Mouse (Mus musculus) testis, adult 2 months (tissue): ENCODE data around the gene Cela1. TPM values are rescaled to one million over a fixed set of nuclear protein-coding genes. Genes with fewer than 3 reads are reported as not detected.

Experiments used
- H3K27ac ChIP-seq: fragments of 200-500 bp; 2 replicates; pipeline ENCODE4 v1.5.1; 2012; ENCODE audit warnings: low read depth, low read length; ENCODE audit not compliant: control insufficient read depth, insufficient read depth
- H3K27me3 ChIP-seq: fragments of 200-500 bp; 2 replicates; pipeline ENCODE4 v1.6.1; 2012; ENCODE audit warnings: mild to moderate bottlenecking, low read length, moderate library complexity; ENCODE audit not compliant: control insufficient read depth, insufficient read depth
- H3K36me3 ChIP-seq: fragments of 200-500 bp; 2 replicates; pipeline ENCODE4 v1.6.1; 2012; ENCODE audit warnings: mild to moderate bottlenecking, low read length; ENCODE audit not compliant: control insufficient read depth, insufficient read depth
- H3K4me1 ChIP-seq: fragments of 200-500 bp; 2 replicates; pipeline ENCODE4 v1.6.1; 2012; ENCODE audit warnings: low read length; ENCODE audit not compliant: control insufficient read depth, insufficient read depth
- H3K4me3 ChIP-seq: fragments of 200-500 bp; 2 replicates; pipeline ENCODE4 v1.5.1; 2012; ENCODE audit warnings: low read depth, mild to moderate bottlenecking, low read length, moderate library complexity, mixed read lengths; ENCODE audit not compliant: control insufficient read depth
- CTCF ChIP-seq: fragments of 200-500 bp; IDR thresholded peaks from 2 replicates; pipeline ENCODE4 v1.5.1; 2012; ENCODE audit warnings: low read depth, mild to moderate bottlenecking, inconsistent platforms, low read length, moderate library complexity; ENCODE audit not compliant: control insufficient read depth, insufficient read depth, insufficient replicate concordance
- POLR2A ChIP-seq: fragments of 200-500 bp; IDR thresholded peaks from 2 replicates; pipeline ENCODE4 v1.6.1; 2012; ENCODE audit warnings: low read depth, mild to moderate bottlenecking, inconsistent platforms, low read length, moderate library complexity; ENCODE audit not compliant: control insufficient read depth
- polyA plus RNA-seq: library from polyadenylated mRNA; depleted of rRNA; stranded (reverse); fragments of >200 nt; gene quantifications from 2 replicates; pipeline ENCODE4 v1.2.3, GENCODE M21; 2012

Gene Cela1
- polyA plus RNA-seq, 1 experiment: 1.6 TPM

GRCm38 (mm10) chr15:100691990-100692389 is 4.3 kb upstream of the Cela1 start:
- Histone ChIP-seq H3K36me3 (no peaks in the 10 kb centered on the region), H3K27me3 (no peaks in the 10 kb centered on the region), H3K4me3 (no peak overlapping the region), H3K4me1 (no peaks in the 10 kb centered on the region; the same call in 1 of the 2 replicates), H3K27ac (no peak overlapping the region)
- TF ChIP-seq CTCF (no peak), POLR2A (no peak)

- Histone ChIP-seq H3K4me3 (no peak overlapping the region), H3K27me3 (no peaks in the 10 kb centered on the region), H3K4me1 (peaks cover 2% of the 10 kb centered on the region), H3K36me3 (no peaks in the 10 kb centered on the region), H3K27ac (no peak overlapping the region)
- TF ChIP-seq POLR2A (no peak), CTCF (no peak)
These were observed 732 bp downstream of the Cela1 start for GRCm38 (mm10) chr15:100686989-100687388.

GRCm38 (mm10) chr15:100686434-100686833 is 1.3 kb downstream of the Cela1 start:
- no peak overlapping the region for H3K4me3 ChIP-seq
- H3K36me3 ChIP-seq: no peaks in the 10 kb centered on the region
- TF ChIP-seq POLR2A (no peak), CTCF (no peak)
- H3K27ac ChIP-seq: no peak overlapping the region
- peaks cover 2% of the 10 kb centered on the region for H3K4me1 ChIP-seq
- no peaks in the 10 kb centered on the region for H3K27me3 ChIP-seq

GRCm38 (mm10) chr15:100685849-100686248 is 1.9 kb downstream of the Cela1 start:
- no peaks in the 10 kb centered on the region for H3K27me3 ChIP-seq
- no peaks in the 10 kb centered on the region for H3K36me3 ChIP-seq
- no peak overlapping the region for H3K27ac ChIP-seq
- TF ChIP-seq POLR2A: no peak
- TF ChIP-seq CTCF: 0 out of 2 replicates have a peak, but pooled peaks have one; percentile 4
- peaks cover 2% of the 10 kb centered on the region for H3K4me1 ChIP-seq
- no peak overlapping the region for H3K4me3 ChIP-seq

GRCm38 (mm10) chr15:100685255-100685654 is 2.5 kb downstream of the Cela1 start:
- H3K4me1 ChIP-seq: peaks cover 2% of the 10 kb centered on the region
- no peaks in the 10 kb centered on the region for H3K36me3 ChIP-seq
- no peak overlapping the region for H3K4me3 ChIP-seq
- TF ChIP-seq CTCF: no peak
- no peak for TF ChIP-seq POLR2A
- H3K27ac ChIP-seq: no peak overlapping the region
- no peaks in the 10 kb centered on the region for H3K27me3 ChIP-seq

- peaks cover 2% of the 10 kb centered on the region for H3K4me1 ChIP-seq
These were observed 3.3 kb downstream of the Cela1 start for GRCm38 (mm10) chr15:100684450-100684849.

DNA sequence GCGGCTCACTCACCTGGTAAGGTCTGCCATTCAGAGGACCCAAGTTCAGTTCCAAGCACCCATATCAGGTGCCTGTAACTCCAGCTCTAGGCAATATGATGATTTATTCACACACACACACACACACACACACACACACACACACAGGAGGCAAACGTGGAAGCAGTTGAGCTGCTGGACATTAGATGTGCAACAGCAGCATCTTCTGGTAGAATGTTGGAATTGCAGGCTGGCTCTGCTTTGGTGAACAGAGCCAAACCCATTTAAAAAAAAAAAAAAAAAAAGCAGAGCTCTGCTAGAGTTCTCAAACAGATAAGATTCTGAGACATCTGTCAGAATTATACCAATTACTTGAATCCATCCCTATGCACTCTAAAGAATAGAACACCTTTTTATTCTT is 4.7 kb downstream of the Cela1 start:
- Histone ChIP-seq H3K36me3 (no peaks in the 10 kb centered on the region), H3K27me3 (no peaks in the 10 kb centered on the region), H3K27ac (no peak overlapping the region), H3K4me3 (no peak overlapping the region), H3K4me1 (peaks cover 2% of the 10 kb centered on the region)
- TF ChIP-seq CTCF: peak; percentile 27; the same call in 1 of the 2 replicates
- TF ChIP-seq POLR2A: no peak

More at GRCm38 (mm10) chr15:100684450-100684849, 3.3 kb downstream of the Cela1 start:
- H3K27ac ChIP-seq: no peak overlapping the region
- no peak for TF ChIP-seq CTCF
- no peak for TF ChIP-seq POLR2A
- no peaks in the 10 kb centered on the region for H3K36me3 ChIP-seq
- peak overlapping the region; percentile 11; the same call in 1 of the 2 replicates for H3K4me3 ChIP-seq
- no peaks in the 10 kb centered on the region for H3K27me3 ChIP-seq

- Histone ChIP-seq H3K36me3 (no peaks in the 10 kb centered on the region), H3K4me1 (peaks cover 2% of the 10 kb centered on the region), H3K27ac (no peak overlapping the region), H3K27me3 (no peaks in the 10 kb centered on the region), H3K4me3 (no peak overlapping the region)
- TF ChIP-seq POLR2A: no peak
- TF ChIP-seq CTCF: no peak
These were observed 6.0 kb downstream of the Cela1 start for GRCm38 (mm10) chr15:100681770-100682169.
